Mouse (Mus musculus) erythroblast, embryonic 14.5 days (primary cell): ENCODE results near the gene Sfxn4. TPM values are rescaled to one million over a fixed set of nuclear protein-coding genes. Genes with fewer than 3 reads are reported as not detected.

ENCODE experiments used
- H3K27me3 ChIP-seq: 2 replicates; pipeline ENCODE4 v1.6.1; 2012; ENCODE audit warnings: inconsistent platforms; ENCODE audit not compliant: control insufficient read depth
- H3K36me3 ChIP-seq: 2 replicates; pipeline ENCODE4 v1.6.1; 2012; ENCODE audit warnings: mild to moderate bottlenecking, inconsistent platforms; ENCODE audit not compliant: control insufficient read depth
- H3K4me1 ChIP-seq: 2 replicates; pipeline ENCODE4 v1.6.1; 2012; ENCODE audit warnings: inconsistent platforms; ENCODE audit not compliant: control insufficient read depth
- H3K4me3 ChIP-seq: replicated peaks from 2 replicates; pipeline ENCODE3; 2012; ENCODE audit warnings: moderate library complexity, mild to moderate bottlenecking, inconsistent platforms
- H3K9me3 ChIP-seq: 2 replicates; pipeline ENCODE4 v1.6.1; 2012; ENCODE audit warnings: low read length, inconsistent platforms, mixed read lengths; ENCODE audit not compliant: control insufficient read depth
- GATA1 ChIP-seq: IDR thresholded peaks from 2 replicates; pipeline ENCODE4 v1.6.1; 2012; ENCODE audit warnings: low read length, inconsistent platforms, mixed read lengths
- TAL1 ChIP-seq: IDR thresholded peaks from 3 replicates; pipeline ENCODE4 v1.6.1; 2012; ENCODE audit warnings: low read length, inconsistent platforms, mixed read lengths
- polyA plus RNA-seq: library from polyadenylated mRNA; stranded (reverse); fragments of >175 nt; gene quantifications from 2 replicates; pipeline ENCODE4 v1.2.3, GENCODE M21; 2012

The Sfxn4 gene
- polyA plus RNA-seq, 1 experiment, result 0.04 TPM

DNA sequence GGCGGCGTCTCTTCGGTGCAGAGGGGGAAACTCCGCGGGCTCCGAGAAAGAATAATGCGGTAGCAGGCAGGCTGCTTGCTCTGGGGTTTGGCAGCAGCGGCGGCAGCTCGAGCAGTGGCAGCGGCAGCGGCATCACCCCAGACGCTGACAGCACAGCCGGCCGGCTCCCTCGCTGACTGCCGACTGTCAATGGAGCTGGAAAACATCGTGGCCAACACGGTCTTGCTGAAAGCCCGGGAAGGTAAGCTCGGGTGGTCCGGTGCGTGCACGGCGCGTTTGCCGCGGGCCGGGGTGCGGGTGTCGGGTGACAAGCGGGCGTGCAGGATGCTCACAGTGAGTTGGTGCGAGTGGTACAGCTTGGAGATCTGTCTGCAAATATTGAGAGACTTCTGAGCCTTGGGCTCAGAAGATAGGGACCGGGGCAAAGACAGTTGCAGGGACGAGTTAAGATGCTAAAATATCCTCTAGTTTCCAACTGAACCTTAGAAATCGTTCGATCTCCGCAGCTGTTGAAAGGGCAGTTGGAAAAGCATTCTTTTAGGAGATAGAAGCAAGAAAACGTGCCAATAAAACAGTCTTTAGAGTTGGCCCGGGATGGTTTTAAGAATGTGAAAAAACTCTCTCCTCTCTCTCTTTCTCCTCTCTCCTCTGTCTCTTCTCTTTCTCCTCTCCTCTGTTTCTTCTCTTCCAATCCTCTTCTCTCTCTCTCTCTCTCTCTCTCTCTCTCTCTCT, 29.3 kb upstream of the Sfxn4 start:
- H3K9me3 ChIP-seq, result no peaks in the 10 kb centered on the region; the same call in 1 of the 2 replicates
- peaks cover 19% of the 10 kb centered on the region for H3K27me3 ChIP-seq
- TF ChIP-seq TAL1 (no peak), GATA1 (no peak)

DNA sequence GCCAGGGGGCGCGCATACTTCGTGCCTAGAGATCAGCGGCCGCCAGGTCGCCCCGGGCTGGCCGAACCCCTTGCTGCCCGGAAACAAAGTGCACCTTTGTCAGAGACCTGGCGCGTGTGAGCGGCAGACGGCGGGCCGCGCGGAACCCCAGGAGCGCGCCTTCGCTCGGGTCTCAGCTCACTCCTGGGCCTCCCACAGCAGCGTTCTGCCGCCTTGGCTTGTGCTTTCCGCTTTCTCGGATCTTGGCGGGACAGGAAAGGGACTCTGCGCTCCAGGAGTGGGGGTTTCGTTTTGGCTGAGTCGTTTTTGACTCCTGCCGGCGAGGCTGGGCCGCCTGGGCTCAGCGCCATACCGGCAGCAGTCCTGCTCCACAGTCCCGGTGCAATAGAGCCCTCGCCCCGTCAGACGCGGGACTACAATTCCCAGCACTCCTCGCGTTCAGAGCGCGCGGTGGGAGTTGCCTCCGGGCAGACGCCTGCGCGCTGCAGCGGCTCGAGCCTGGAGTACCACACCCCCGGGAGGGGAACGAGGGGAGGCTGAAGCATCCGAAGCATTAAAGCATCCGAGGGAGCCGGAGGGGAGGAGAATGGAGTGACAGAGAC, 28.5 kb upstream of the Sfxn4 start, which contains the start of gene Grk5:
Grk5 (plus strand) TSS at position 36 of the 602 bp plus-strand sequence.
- Histone ChIP-seq H3K36me3 (no peaks in the 10 kb centered on the region), H3K4me1 (peaks cover 50% of the 10 kb centered on the region), H3K9me3 (no peaks in the 10 kb centered on the region; the same call in 1 of the 2 replicates), H3K4me3 (peak within 1 kb of the TSS; percentile 100), H3K27me3 (peaks cover 19% of the 10 kb centered on the region)
- TF ChIP-seq TAL1, result no peak

More for the DNA sequence above, 29.3 kb upstream of the Sfxn4 start:
- peaks cover 48% of the 10 kb centered on the region for H3K4me1 ChIP-seq
- no peaks in the 10 kb centered on the region for H3K36me3 ChIP-seq
- H3K4me3 ChIP-seq, result peak overlapping the region; percentile 100

DNA sequence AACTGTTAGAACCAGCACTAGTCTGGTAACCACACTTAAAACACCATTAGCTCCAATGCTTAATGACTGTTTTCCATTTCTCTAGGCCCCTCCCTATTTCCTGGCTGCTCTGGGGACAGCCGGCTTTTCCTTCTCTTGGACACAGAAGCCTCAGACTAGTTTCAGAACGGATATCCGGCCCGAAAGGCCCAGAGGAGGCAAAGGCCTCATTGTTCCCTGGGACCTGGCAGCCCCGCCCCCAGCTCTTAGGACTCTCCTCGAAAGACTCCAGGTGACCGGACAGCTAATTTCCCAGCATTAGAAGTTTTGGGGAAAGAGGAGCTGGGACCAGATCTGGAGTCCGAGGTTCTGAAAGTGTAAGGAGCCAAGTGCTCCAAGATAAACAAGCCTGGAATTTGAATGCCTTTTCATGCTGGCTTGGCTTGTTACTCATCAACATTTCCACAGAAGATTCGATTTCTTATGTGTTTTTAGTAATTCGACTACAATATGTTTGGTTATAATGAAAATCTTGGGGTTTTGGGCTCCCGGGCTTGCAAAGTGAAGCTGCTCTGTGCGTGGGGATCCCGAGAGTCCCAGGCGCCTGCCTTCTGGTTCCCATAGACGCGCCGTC, 27.9 kb upstream of the Sfxn4 start:
- Histone ChIP-seq H3K36me3 (no peaks in the 10 kb centered on the region), H3K4me3 (peak overlapping the region; percentile 100), H3K9me3 (no peaks in the 10 kb centered on the region; the same call in 1 of the 2 replicates), H3K4me1 (peaks cover 53% of the 10 kb centered on the region), H3K27me3 (peaks cover 19% of the 10 kb centered on the region)
- TF ChIP-seq TAL1 (no peak), GATA1 (no peak)

DNA sequence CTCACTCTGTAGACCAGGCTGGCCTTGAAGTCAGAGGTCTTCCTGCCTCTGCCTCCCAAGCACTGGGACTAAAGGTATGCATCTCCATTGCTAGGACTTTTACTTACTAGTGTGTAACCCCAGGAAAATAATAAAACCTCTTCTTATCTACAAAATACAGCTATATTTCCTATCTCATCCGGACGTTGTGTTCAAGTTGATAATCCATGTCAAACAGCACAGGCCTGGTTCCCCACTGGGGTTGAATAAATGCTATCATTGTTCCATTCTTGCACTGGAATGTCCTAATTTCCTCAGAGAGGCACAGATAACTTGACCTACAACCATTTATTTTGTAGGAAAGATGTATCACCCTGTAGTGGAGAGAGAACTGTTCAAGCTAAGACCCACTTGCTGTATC, 26.4 kb upstream of the Sfxn4 start:
- no peaks in the 10 kb centered on the region; the same call in 1 of the 2 replicates for H3K9me3 ChIP-seq
- no peaks in the 10 kb centered on the region for H3K36me3 ChIP-seq
- 0 out of 2 replicates have a peak, but pooled peaks have one; percentile 30 for TF ChIP-seq GATA1
- TF ChIP-seq TAL1, result peak; percentile 55; the same call in 1 of the 3 replicates
- H3K4me1 ChIP-seq, result peaks cover 56% of the 10 kb centered on the region
- H3K4me3 ChIP-seq, result peak overlapping the region; percentile 20
- peaks cover 19% of the 10 kb centered on the region for H3K27me3 ChIP-seq

DNA sequence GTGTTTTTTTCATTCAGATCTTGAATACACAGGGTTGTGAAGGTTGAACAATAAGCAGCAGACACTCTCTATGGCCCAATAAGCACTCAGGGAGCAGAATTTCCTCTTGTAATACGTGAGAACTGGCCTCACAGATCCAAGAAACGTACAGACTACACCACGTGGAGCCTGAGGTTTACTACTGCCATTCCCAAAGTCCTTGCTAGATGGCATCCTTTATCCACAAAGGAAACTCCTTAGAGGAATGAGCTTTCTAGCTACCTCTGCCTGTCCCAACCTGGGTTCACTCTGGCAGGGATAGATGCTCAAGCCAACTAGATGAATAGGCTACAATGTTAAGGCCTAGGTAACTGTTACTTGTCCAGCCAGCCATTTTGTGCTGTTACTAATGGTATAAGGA, 21.9 kb upstream of the Sfxn4 start:
- Histone ChIP-seq H3K9me3 (no peaks in the 10 kb centered on the region), H3K27me3 (no peaks in the 10 kb centered on the region), H3K36me3 (no peaks in the 10 kb centered on the region), H3K4me1 (peaks cover 24% of the 10 kb centered on the region), H3K4me3 (no peak overlapping the region)
- TF ChIP-seq GATA1 (no peak), TAL1 (no peak)

DNA sequence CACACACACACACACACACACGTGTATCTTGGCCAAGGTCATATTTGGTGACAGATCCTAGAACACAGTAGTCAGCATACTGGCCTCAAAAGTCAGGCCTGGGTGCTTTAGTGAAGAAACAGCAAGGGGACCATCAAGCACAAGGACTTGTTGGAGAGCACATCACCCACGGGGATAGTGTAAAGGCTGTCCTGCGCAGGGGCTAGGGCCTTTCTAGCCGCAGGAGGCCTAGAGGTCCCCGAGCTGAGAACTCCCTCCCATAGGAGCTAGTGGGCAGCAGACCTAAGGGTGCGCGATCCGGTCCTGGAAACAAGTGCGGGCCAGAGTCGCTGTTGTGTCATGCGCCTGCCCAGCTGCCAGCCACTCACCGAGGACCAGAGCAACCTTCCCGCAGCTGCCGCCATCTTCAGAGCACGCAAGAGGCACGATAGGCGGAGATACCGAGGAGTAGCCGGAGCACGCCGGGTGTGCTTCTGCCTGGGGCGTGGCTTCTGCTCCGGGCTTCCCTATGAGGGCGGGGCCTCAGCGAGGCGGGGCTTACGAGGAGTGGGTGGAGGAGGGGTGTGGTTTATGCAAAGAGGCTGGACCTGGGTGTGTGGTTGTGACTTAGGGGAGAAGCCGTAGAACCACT, 12.9 kb upstream of the Sfxn4 start, which contains the start of gene Prdx3:
Prdx3 (minus strand) TSS at position 493 of the 631 bp plus-strand sequence.
- peaks cover 48% of the 10 kb centered on the region for H3K36me3 ChIP-seq
- peaks cover 54% of the 10 kb centered on the region for H3K4me1 ChIP-seq
- no peaks in the 10 kb centered on the region for H3K27me3 ChIP-seq
- H3K9me3 ChIP-seq, result no peaks in the 10 kb centered on the region
- peak; percentile 29; the same call in 1 of the 2 replicates for TF ChIP-seq GATA1
- no peak for TF ChIP-seq TAL1
- H3K4me3 ChIP-seq, result peak within 1 kb of the TSS; percentile 95

DNA sequence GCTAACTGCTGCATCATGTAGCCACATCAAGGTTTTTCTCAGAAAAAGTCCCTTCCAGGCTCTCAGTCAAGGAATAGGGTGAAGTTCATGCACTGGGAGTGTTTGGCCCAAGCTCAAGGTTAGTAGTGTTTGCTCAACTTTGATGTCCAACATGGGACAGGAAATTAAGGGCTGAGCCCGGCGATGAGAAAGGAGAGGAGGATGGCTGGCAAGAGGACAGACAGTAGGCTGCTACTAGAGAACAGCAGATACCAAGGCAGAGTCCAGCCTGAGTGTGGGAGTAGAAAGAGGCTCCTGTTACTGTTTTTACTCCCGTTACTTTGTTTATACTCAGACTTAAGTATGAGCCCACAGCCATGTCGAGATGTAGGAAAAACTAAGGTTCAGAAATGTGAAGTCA, 12.2 kb upstream of the Sfxn4 start:
- H3K4me1 ChIP-seq, result peaks cover 58% of the 10 kb centered on the region
- H3K4me3 ChIP-seq, result peak overlapping the region; percentile 95
- TF ChIP-seq TAL1, result no peak
- TF ChIP-seq GATA1, result no peak
- H3K27me3 ChIP-seq, result no peaks in the 10 kb centered on the region
- no peaks in the 10 kb centered on the region for H3K9me3 ChIP-seq
- peaks cover 54% of the 10 kb centered on the region for H3K36me3 ChIP-seq

DNA sequence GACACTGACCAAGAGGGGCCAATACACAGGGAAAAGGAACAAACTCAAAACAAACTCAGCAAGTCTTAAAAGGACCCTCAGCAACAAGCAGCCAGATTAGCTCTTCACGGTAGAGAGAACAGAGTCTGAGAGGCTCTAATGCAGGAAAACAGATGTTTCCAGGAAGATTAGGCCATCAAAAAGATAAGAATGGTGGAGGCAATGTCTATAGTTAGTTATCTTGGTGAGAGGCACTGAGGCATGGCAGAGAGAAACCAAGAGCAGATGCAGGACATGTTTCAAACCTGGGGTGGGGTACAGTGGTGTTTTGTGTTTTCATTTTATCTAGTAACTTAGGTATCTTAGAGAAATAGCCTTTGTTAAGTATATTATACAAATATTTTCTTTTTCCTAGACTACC, 11.0 kb upstream of the Sfxn4 start:
- Histone ChIP-seq H3K36me3 (peaks cover 64% of the 10 kb centered on the region), H3K9me3 (no peaks in the 10 kb centered on the region), H3K4me1 (peaks cover 64% of the 10 kb centered on the region), H3K4me3 (peak overlapping the region; percentile 95), H3K27me3 (no peaks in the 10 kb centered on the region)
- peak; percentile 94 for TF ChIP-seq GATA1
- peak; percentile 85 for TF ChIP-seq TAL1

DNA sequence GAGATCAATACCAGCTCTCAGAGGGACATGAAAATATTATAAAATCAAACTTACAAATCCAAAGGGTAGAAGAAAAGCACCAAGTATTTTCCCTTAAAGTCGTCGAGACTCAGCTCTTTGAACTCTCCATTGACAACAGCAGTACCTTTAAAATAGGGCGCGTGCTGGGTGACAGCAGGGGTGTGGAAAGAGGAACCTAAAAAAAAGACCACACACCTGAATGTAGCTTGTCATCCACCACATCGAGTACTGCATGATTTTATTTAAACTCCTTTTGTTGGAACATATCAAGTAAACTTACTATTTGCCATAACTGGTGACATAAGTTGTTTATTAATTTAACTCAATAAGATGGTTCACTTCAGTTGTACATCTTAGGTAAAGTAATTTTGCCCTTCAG, 10.1 kb upstream of the Sfxn4 start:
- H3K4me1 ChIP-seq, result peaks cover 69% of the 10 kb centered on the region
- H3K4me3 ChIP-seq, result peak overlapping the region; percentile 95
- H3K36me3 ChIP-seq, result peaks cover 73% of the 10 kb centered on the region

More for the DNA sequence above, 10.1 kb upstream of the Sfxn4 start:
- TF ChIP-seq GATA1 (no peak), TAL1 (no peak)
- Histone ChIP-seq H3K9me3 (no peaks in the 10 kb centered on the region), H3K27me3 (no peaks in the 10 kb centered on the region)
